Mouse (Mus musculus) neural tube, embryonic 15.5 days (tissue): ENCODE measurements around the gene Serinc4. TPM values are rescaled to one million over a fixed set of nuclear protein-coding genes. Genes with fewer than 3 reads are reported as not detected.

Experiments
- ATAC-seq: fragments of 200-750 bp; cut with Nextera tagmentation; 2 replicates; pipeline ENCODE4 v1.8.0; 2017; ENCODE audit warnings: mild to moderate bottlenecking, moderate TSS enrichment, moderate library complexity; ENCODE audit not compliant: low FRiP score
- H3K27ac ChIP-seq: fragments of 300-500 bp; sonication (generic); replicated peaks from 2 replicates; pipeline ENCODE4 v1.5.1; 2015; ENCODE audit warnings: mild to moderate bottlenecking, inconsistent platforms
- H3K27me3 ChIP-seq: fragments of 300-500 bp; sonication (generic); replicated peaks from 2 replicates; pipeline ENCODE4 v1.6.1; 2015; ENCODE audit warnings: inconsistent platforms
- H3K36me3 ChIP-seq: fragments of 300-500 bp; sonication (generic); 2 replicates; pipeline ENCODE4 v1.6.1; 2015; ENCODE audit warnings: inconsistent platforms
- H3K4me1 ChIP-seq: fragments of 300-500 bp; sonication (generic); 2 replicates; pipeline ENCODE4 v1.6.1; 2015; ENCODE audit warnings: inconsistent platforms
- H3K4me2 ChIP-seq: fragments of 300-500 bp; sonication (generic); 2 replicates; pipeline ENCODE4 v1.6.1; 2015; ENCODE audit warnings: inconsistent platforms, mild to moderate bottlenecking, moderate library complexity
- H3K4me3 ChIP-seq: fragments of 300-500 bp; sonication (generic); replicated peaks from 2 replicates; pipeline ENCODE4 v1.5.1; 2015; ENCODE audit warnings: mild to moderate bottlenecking, inconsistent platforms
- H3K9ac ChIP-seq: fragments of 300-500 bp; sonication (generic); replicated peaks from 2 replicates; pipeline ENCODE4 v1.6.1; 2015; ENCODE audit warnings: mild to moderate bottlenecking, inconsistent platforms
- H3K9me3 ChIP-seq: fragments of 300-500 bp; sonication (generic); replicated peaks from 2 replicates; pipeline ENCODE4 v1.6.1; 2016; ENCODE audit warnings: inconsistent platforms
- WGBS: fragments of 180-500 bp; shearing (Covaris S2); methylation state at CpG from one replicate; pipeline ENCODE4 v1.1.7; 2015; ENCODE audit warnings: mixed read lengths; 5-methylcytosine and 5-hydroxymethylcytosine counted together
- polyA plus RNA-seq: library from polyadenylated mRNA; unstranded; fragments of >200 nt; fragmentation: Nextera tagmentation; extraction: Ambion mirVana; gene quantifications from 2 replicates; pipeline ENCODE4 v1.2.1, GENCODE M21; 2015

The Serinc4 gene
- polyA plus RNA-seq, 1 experiment from 2014 or later: 0.92 TPM

- ATAC-seq: no peak
- no peaks in the 10 kb centered on the region for H3K9me3 ChIP-seq
- no peak overlapping the region for H3K4me3 ChIP-seq
- H3K4me1 ChIP-seq: peaks cover 25% of the 10 kb centered on the region
- no peak overlapping the region for H3K9ac ChIP-seq
- peaks cover 25% of the 10 kb centered on the region for H3K27me3 ChIP-seq
- H3K4me2 ChIP-seq: no peak overlapping the region
- H3K27ac ChIP-seq: no peak overlapping the region
- no peaks in the 10 kb centered on the region for H3K36me3 ChIP-seq
- 85% methylated on average over 3 of the region's 3 CpGs for WGBS
Measured at GRCm38 (mm10) chr2:121445117-121445516, 11.5 kb downstream of the Serinc4 start.

DNA sequence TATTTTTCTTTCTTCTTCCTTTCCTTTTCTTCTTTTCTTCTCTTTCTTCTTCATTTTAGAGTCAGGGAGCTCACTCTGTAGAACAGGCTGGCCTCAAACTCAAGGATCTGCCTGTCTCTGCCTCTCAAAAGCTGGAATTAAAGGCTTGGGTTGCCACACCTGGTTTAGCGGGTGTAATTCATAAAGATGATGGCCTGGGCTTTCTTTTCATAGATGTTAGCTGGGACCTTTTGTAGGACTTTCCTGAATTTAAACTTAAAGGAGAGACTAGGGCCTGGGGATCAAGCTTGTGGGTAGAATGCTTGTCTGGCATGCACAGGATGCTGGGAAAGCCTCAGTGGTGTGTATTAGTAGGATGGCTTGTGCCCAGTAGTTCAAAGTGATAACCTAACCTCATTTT lies 12.4 kb downstream of the Serinc4 start, which contains the start of gene Ell3:
Gene Ell3 (minus strand): TSS at position 101 of the 400 bp plus-strand sequence.
- peak within 1 kb of the TSS; percentile 62 for H3K4me2 ChIP-seq
- H3K27me3 ChIP-seq: peaks cover 25% of the 10 kb centered on the region
- ATAC-seq: no peak
- no peaks in the 10 kb centered on the region for H3K9me3 ChIP-seq
- H3K27ac ChIP-seq: no peak within 1 kb of the TSS
- 81% methylated on average over 1 of the region's 1 CpGs for WGBS
- H3K36me3 ChIP-seq: peaks cover 8% of the 10 kb centered on the region
- H3K9ac ChIP-seq: 0 out of 2 replicates have a peak within 1 kb of the TSS, but pooled peaks have one; percentile 3
- H3K4me3 ChIP-seq: no peak within 1 kb of the TSS; the same call in 1 of the 2 replicates
- H3K4me1 ChIP-seq: peaks cover 24% of the 10 kb centered on the region

GRCm38 (mm10) chr2:121443068-121443349 lies 13.6 kb downstream of the Serinc4 start:
- Histone ChIP-seq H3K36me3 (peaks cover 20% of the 10 kb centered on the region), H3K4me3 (peak overlapping the region; percentile 33), H3K9ac (0 out of 2 replicates have a peak overlapping the region, but pooled peaks have one; percentile 3), H3K27me3 (peaks cover 25% of the 10 kb centered on the region), H3K27ac (no peak overlapping the region), H3K9me3 (no peaks in the 10 kb centered on the region), H3K4me1 (peaks cover 17% of the 10 kb centered on the region), H3K4me2 (peak overlapping the region; percentile 62)
- 4% methylated on average over 8 of the region's 8 CpGs for WGBS
- ATAC-seq: no peak

GRCm38 (mm10) chr2:121442259-121443067 lies 14.1 kb downstream of the Serinc4 start:
- peak overlapping the region; percentile 62 for H3K4me2 ChIP-seq
- no peaks in the 10 kb centered on the region for H3K9me3 ChIP-seq
- no peak for ATAC-seq
- H3K36me3 ChIP-seq: peaks cover 25% of the 10 kb centered on the region
- H3K4me3 ChIP-seq: peak overlapping the region; percentile 33
- peaks cover 25% of the 10 kb centered on the region for H3K27me3 ChIP-seq
- H3K4me1 ChIP-seq: peaks cover 15% of the 10 kb centered on the region
- no peak overlapping the region for H3K27ac ChIP-seq
- H3K9ac ChIP-seq: 0 out of 2 replicates have a peak overlapping the region, but pooled peaks have one; percentile 3
- 2% methylated on average over 30 of the region's 30 CpGs for WGBS

DNA sequence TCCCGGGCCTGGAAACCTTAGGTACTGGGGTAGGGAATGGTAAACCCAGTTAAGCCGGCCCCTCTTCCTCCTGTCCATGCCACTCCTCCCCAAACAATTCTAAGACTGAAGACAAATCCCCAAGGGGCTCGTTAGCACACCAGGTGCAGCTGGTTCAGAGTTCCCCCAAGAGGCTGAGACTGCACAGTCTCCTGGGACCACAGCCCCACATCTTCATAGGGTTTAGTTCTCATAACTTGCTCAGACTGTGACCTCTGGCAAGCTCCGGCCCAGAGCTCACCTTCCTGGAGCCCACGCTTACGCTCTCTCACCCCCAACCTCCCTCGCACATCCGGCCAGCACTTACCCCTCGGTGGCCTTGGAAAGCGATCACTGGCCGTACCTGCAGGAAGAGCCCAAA lies 14.8 kb downstream of the Serinc4 start:
- Histone ChIP-seq H3K4me1 (peaks cover 15% of the 10 kb centered on the region), H3K36me3 (peaks cover 31% of the 10 kb centered on the region), H3K27me3 (peaks cover 25% of the 10 kb centered on the region), H3K9me3 (no peaks in the 10 kb centered on the region), H3K27ac (no peak overlapping the region), H3K9ac (no peak overlapping the region), H3K4me3 (peak overlapping the region; percentile 33), H3K4me2 (peak overlapping the region; percentile 62)
- ATAC-seq: no peak
- WGBS: 16% methylated on average over 11 of the region's 11 CpGs

GRCm38 (mm10) chr2:121440834-121441605 lies 15.6 kb downstream of the Serinc4 start:
- no peak overlapping the region for H3K4me3 ChIP-seq
- H3K9me3 ChIP-seq: no peaks in the 10 kb centered on the region
- H3K27me3 ChIP-seq: peaks cover 25% of the 10 kb centered on the region
- no peak overlapping the region for H3K9ac ChIP-seq
- peaks cover 34% of the 10 kb centered on the region for H3K36me3 ChIP-seq
- H3K27ac ChIP-seq: no peak overlapping the region
- WGBS: 60% methylated on average over 5 of the region's 5 CpGs
- peaks cover 15% of the 10 kb centered on the region for H3K4me1 ChIP-seq
- H3K4me2 ChIP-seq: no peak overlapping the region
- ATAC-seq: no peak

DNA sequence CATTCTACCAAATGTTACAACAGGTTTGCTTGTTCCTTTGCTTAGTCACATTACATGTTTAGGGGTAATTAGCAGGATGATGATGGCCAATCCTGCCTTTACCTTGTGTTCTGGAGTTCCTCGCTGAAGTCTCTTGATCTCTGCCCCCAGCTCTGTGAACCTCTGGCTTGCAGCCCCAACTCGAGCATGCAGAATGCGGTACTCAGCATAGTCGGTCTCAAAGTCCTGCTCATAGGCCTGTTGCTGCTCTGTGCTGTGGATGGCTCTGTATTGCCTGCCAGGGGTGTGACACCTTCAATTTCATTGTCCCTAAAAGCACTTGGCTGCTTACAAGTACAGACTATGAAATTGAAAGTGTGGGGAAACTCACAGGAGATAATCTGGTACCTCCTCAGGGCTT lies 16.8 kb downstream of the Serinc4 start:
- Histone ChIP-seq H3K4me2 (no peak overlapping the region), H3K9ac (no peak overlapping the region), H3K27me3 (peaks cover 25% of the 10 kb centered on the region), H3K27ac (no peak overlapping the region), H3K9me3 (no peaks in the 10 kb centered on the region), H3K36me3 (peaks cover 44% of the 10 kb centered on the region), H3K4me1 (peaks cover 15% of the 10 kb centered on the region), H3K4me3 (no peak overlapping the region)
- WGBS: 79% methylated on average over 4 of the region's 4 CpGs
- no peak for ATAC-seq

GRCm38 (mm10) chr2:121434854-121435253 lies 21.7 kb downstream of the Serinc4 start:
- no peak for ATAC-seq
- Histone ChIP-seq H3K27ac (no peak overlapping the region), H3K4me3 (no peak overlapping the region), H3K27me3 (no peaks in the 10 kb centered on the region), H3K36me3 (peaks cover 91% of the 10 kb centered on the region), H3K4me2 (no peak overlapping the region), H3K4me1 (no peaks in the 10 kb centered on the region), H3K9ac (no peak overlapping the region), H3K9me3 (no peaks in the 10 kb centered on the region)
- WGBS: 97% methylated on average over 1 of the region's 1 CpGs

DNA sequence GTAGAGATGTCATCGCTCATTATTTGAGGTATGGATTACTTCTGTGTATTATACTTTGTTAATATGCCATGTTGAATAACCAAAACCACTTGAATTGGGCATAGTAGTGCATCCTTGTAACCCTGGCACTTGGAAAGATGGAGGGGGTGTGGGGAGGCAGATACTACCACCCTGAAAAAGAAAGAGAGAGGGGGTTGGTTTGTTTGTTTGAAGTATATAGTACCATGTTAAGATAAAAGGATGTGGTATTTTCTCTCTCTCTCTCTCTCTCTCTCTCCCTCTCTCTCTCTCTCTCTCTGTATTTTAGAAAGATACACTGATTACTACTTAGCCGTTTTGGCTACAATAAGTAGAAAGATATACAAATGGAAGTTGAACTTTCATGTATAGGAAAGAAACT lies 30.7 kb downstream of the Serinc4 start:
- H3K27ac ChIP-seq: no peak overlapping the region
- no peaks in the 10 kb centered on the region for H3K4me1 ChIP-seq
- WGBS: 97% methylated on average over 2 of the region's 2 CpGs
- no peaks in the 10 kb centered on the region for H3K9me3 ChIP-seq
- no peaks in the 10 kb centered on the region for H3K27me3 ChIP-seq
- no peak for ATAC-seq
- peaks cover 77% of the 10 kb centered on the region for H3K36me3 ChIP-seq
- no peak overlapping the region for H3K9ac ChIP-seq
- no peak overlapping the region for H3K4me3 ChIP-seq
- no peak overlapping the region for H3K4me2 ChIP-seq

DNA sequence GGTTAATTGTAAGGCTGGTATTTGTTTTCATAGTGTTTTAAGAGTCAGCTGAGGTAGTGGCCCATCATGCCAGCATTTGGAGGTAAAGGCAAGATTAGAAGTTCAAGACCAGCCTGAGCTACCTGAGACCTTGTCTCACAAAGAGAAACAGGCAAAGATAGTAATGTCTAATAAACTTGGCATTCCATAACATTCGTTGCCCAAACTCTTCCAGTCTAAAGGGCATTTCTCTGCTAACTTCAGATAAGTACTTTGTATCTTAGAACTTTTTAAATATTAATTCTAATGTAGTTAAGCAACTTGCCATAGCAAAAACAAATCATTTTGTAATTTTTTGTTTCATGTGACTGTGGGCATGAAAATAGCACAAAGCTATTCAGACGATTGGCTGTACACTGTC lies 33.4 kb downstream of the Serinc4 start:
- H3K36me3 ChIP-seq: peaks cover 63% of the 10 kb centered on the region
- no peak overlapping the region for H3K27ac ChIP-seq

DNA sequence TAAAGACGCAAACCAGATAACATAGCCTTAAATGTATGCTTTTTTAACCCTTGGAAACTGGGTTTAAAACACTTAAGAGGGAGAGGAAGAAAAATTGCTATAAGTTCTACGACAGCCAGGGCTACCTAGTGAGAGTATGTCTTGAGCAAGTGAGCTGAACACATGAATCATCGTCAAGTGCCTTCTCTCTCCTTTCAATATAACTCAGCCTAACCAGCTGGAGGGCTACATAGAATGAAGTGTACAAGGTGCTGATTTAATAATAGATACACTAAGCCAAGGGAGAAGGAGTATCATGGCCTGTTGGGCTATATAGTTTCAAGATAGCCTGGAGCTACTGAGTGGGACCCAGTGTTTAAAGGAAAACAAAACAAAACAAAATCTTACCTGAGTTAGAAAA lies 38.1 kb downstream of the Serinc4 start:
- H3K4me3 ChIP-seq: no peak overlapping the region
- no peak overlapping the region for H3K4me2 ChIP-seq
- no peak for ATAC-seq
- H3K9ac ChIP-seq: no peak overlapping the region
- H3K27me3 ChIP-seq: no peaks in the 10 kb centered on the region
- H3K36me3 ChIP-seq: peaks cover 30% of the 10 kb centered on the region
- no peaks in the 10 kb centered on the region for H3K9me3 ChIP-seq
- WGBS: 92% methylated on average over 3 of the region's 3 CpGs
- H3K27ac ChIP-seq: no peak overlapping the region
- H3K4me1 ChIP-seq: peaks cover 37% of the 10 kb centered on the region

More for the DNA sequence above, 33.4 kb downstream of the Serinc4 start:
- Histone ChIP-seq H3K4me2 (no peak overlapping the region), H3K4me3 (no peak overlapping the region), H3K9me3 (no peaks in the 10 kb centered on the region), H3K27me3 (no peaks in the 10 kb centered on the region), H3K9ac (no peak overlapping the region), H3K4me1 (peaks cover 4% of the 10 kb centered on the region)
- ATAC-seq: no peak
- WGBS: 91% methylated on average over 2 of the region's 2 CpGs

GRCm38 (mm10) chr2:121416356-121416755 lies 40.2 kb downstream of the Serinc4 start:
- Histone ChIP-seq H3K9ac (no peak overlapping the region), H3K36me3 (peaks cover 17% of the 10 kb centered on the region), H3K9me3 (no peaks in the 10 kb centered on the region), H3K4me3 (no peak overlapping the region), H3K27ac (no peak overlapping the region), H3K4me1 (peaks cover 47% of the 10 kb centered on the region), H3K27me3 (no peaks in the 10 kb centered on the region), H3K4me2 (peak overlapping the region; percentile 61)
- 94% methylated on average over 6 of the region's 6 CpGs for WGBS
- ATAC-seq: no peak
